Mouse (Mus musculus): Measurements from ENCODE around the gene Gm3173. TPM values are rescaled to one million over a fixed set of nuclear protein-coding genes. Genes with fewer than 3 reads are reported as not detected.
A peak's percentile ranks its signal among the peaks of the same experiment; 100 is the strongest.
"Not testable (repeated sequence)": the region's sequence is repeated elsewhere in the genome, so short reads cannot be mapped to it uniquely, and the experiment has no call there.

Gm3173 gene
- not detected in 2 replicates for polyA plus RNA-seq (2015; fragmentation: Nextera tagmentation; extraction: Ambion mirVana)

DNA sequence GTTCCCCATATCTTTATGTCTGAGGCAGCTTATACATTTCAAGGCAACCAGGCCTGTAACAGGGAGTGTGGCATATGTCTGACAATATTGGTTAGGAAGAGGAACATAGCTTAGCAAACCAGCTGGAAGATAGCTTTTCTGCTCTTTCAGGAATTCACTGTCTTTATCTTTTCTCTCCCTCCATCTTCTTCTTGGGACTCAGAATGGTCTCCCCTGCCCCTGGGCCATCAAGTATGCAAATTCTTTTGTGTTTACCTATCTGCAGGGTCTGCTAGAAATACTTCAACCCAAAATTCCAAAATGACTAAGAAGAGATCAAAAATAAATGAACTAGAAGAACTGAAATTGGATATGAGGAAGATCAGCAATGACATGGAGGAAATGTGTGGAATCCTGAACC, at the start of gene Gm3173:
TSS of gene Gm3173 (plus strand) at position 301 of the 400 bp plus-strand sequence.
- H3K27ac ChIP-seq; H3K4me2 ChIP-seq (replicated peaks); H3K27me3 ChIP-seq; ATAC-seq (ENCODE audit: low FRiP score, low read depth); H3K4me1 ChIP-seq; H3K9ac ChIP-seq; H3K4me3 ChIP-seq; H3K9me3 ChIP-seq; H3K36me3 ChIP-seq: not testable (repeated sequence)

DNA sequence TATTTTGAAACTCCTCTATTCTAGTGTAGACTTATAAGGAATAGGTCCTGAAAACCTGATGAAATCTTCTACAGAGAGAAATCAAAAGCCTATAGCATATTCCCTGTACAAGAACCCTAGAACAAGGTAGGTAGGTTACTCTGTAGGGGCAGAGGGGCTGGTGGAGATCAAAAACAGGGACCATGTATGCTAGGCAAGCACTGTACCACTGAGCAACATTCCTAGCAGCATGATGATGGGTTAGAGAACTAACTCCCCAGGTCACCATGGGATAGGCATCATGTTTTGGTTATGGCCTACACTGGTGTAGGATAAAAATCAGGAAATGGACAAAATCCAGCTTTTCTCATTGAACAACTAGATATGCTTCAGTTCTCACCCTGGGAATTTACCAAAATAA, 45.2 kb upstream of the Gm3173 start:
- not testable (repeated sequence) for H3K27me3 ChIP-seq; H3K9ac ChIP-seq; H3K9me3 ChIP-seq; H3K4me3 ChIP-seq; H3K36me3 ChIP-seq; H3K4me1 ChIP-seq; H3K4me2 ChIP-seq (replicated peaks); H3K27ac ChIP-seq; ATAC-seq (ENCODE audit: low FRiP score, low read depth)

DNA sequence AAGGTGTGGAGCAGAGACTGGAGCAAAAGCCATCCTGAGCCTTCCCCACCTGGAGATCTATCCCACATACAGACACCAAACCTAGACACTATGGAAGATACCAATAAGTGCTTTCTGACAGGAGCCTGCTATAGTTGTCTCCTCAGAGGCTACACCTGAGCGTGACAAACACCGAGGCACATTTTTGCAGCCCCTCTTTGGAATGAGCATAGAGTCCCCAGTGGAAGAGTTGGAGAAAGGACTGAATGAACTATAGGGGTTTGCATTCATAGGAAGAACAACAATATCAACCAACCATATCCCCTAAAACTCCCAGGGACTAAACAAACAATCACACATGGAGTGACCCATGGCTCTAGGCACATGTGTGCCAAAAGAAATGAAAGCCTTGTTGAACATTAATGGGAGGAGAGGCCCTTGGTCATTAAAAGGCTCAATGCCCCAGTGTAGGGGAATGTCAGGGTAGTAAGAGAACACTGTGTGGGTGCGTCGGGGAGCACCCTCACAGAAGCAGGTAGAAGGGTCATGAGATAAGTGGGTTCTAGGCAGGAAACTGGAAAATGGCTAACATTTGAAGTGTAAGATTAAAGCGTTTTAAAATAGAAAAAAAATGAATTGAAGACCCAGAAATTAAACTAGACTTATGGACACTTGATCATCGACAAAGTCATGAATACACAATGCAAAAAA, 37.8 kb upstream of the Gm3173 start:
- not testable (repeated sequence) for H3K4me1 ChIP-seq; H3K4me2 ChIP-seq (replicated peaks); H3K9me3 ChIP-seq; ATAC-seq (ENCODE audit: low FRiP score, low read depth); H3K27ac ChIP-seq; H3K4me3 ChIP-seq; H3K36me3 ChIP-seq; H3K9ac ChIP-seq; H3K27me3 ChIP-seq
- 92% methylated on average over 4 of the region's 6 CpGs for WGBS

DNA sequence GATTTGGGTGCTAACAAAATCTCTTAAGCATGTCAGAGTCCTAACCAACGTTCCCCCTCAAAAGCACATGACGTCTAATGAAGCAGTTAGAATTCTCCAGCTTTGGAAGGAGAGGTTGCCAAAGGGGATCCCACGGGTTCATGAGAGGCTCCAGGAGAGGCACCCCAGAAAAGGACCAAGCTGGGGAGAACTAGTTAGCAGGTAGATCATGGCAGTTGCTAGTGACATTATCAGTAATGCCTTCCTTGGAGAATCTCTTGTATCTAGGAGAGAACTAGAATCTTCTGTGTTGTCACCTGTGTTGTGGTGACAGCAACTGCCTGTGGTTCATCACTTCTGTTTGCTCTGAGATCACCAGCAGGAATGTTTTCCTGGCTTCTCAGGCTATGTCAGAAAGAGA, 33.6 kb upstream of the Gm3173 start, which contains the start of gene Gm3159:
TSS of gene Gm3159 (plus strand) at position 301 of the 400 bp plus-strand sequence.
- H3K4me1 ChIP-seq; H3K27me3 ChIP-seq; H3K36me3 ChIP-seq; H3K9me3 ChIP-seq; ATAC-seq (ENCODE audit: low FRiP score, low read depth); H3K4me2 ChIP-seq (replicated peaks); H3K9ac ChIP-seq; H3K27ac ChIP-seq; H3K4me3 ChIP-seq: not testable (repeated sequence)
- 64% methylated on average over 3 of the region's 3 CpGs for WGBS

GRCm38 (mm10) chr14:4398624-4399023, 32.2 kb upstream of the Gm3173 start:
- ATAC-seq (ENCODE audit: low FRiP score, low read depth); H3K4me1 ChIP-seq: not testable (repeated sequence)

GRCm38 (mm10) chr14:4400115-4400789, 30.5 kb upstream of the Gm3173 start:
- not testable (repeated sequence) for H3K4me1 ChIP-seq; H3K27me3 ChIP-seq; H3K4me2 ChIP-seq (replicated peaks); H3K9me3 ChIP-seq; H3K27ac ChIP-seq; ATAC-seq (ENCODE audit: low FRiP score, low read depth); H3K36me3 ChIP-seq; H3K9ac ChIP-seq; H3K4me3 ChIP-seq
- WGBS: 88% methylated on average over 5 of the region's 5 CpGs

More at GRCm38 (mm10) chr14:4398624-4399023, 32.2 kb upstream of the Gm3173 start:
- H3K36me3 ChIP-seq; H3K9me3 ChIP-seq; H3K4me2 ChIP-seq (replicated peaks); H3K4me3 ChIP-seq; H3K9ac ChIP-seq; H3K27me3 ChIP-seq; H3K27ac ChIP-seq: not testable (repeated sequence)

- not testable (repeated sequence) for H3K4me3 ChIP-seq; ATAC-seq (ENCODE audit: low FRiP score, low read depth); H3K27ac ChIP-seq; H3K4me1 ChIP-seq; H3K27me3 ChIP-seq; H3K36me3 ChIP-seq; H3K9ac ChIP-seq; H3K4me2 ChIP-seq (replicated peaks); H3K9me3 ChIP-seq
- 71% methylated on average over 5 of the region's 5 CpGs for WGBS
Measured at GRCm38 (mm10) chr14:4401245-4401644, 29.5 kb upstream of the Gm3173 start.

DNA sequence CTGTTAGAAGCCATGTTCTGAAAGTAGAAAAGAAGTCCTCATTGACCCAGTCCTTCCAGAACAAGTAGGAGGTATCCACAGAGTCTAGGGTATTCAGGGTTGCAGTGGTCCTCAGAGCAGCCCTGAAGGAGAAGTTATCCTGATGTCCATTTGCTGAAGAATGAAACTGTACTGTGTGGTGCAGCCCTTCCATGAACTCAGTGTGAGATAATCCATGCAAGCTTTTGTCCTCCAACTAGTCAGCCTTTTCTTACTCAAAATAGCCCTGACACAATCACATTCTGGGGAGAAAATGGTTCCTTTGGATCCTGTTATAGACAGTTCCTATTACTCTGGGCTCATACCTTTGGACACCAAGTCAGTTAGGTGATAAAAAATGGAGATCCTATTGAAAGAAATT, 27.0 kb upstream of the Gm3173 start:
- H3K4me2 ChIP-seq (replicated peaks); ATAC-seq (ENCODE audit: low FRiP score, low read depth); H3K4me1 ChIP-seq; H3K9me3 ChIP-seq; H3K27ac ChIP-seq; H3K36me3 ChIP-seq; H3K4me3 ChIP-seq; H3K9ac ChIP-seq; H3K27me3 ChIP-seq: not testable (repeated sequence)

DNA sequence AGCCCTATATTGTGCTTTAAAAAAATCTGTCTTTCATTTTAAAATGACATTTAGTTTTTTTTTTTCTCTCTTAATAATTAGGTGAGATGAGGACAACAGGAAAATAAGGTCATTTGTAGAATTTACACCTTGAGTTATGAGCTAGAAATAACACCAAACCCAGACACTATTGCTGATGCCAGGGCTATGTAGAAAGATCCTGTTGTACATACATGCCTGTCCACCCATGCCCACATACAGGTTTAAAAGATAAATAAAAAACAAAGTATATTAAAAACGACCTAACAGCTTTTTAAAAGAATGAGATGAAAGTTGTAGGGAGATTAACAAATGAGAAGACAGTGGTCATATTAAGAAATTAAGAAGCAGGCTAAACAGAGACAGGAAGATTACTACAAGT, 20.9 kb upstream of the Gm3173 start:
- 50% methylated on average over 1 of the region's 1 CpGs for WGBS
- not testable (repeated sequence) for H3K4me3 ChIP-seq; H3K9me3 ChIP-seq; H3K27ac ChIP-seq; ATAC-seq (ENCODE audit: low FRiP score, low read depth); H3K36me3 ChIP-seq; H3K27me3 ChIP-seq; H3K4me2 ChIP-seq (replicated peaks); H3K9ac ChIP-seq; H3K4me1 ChIP-seq

DNA sequence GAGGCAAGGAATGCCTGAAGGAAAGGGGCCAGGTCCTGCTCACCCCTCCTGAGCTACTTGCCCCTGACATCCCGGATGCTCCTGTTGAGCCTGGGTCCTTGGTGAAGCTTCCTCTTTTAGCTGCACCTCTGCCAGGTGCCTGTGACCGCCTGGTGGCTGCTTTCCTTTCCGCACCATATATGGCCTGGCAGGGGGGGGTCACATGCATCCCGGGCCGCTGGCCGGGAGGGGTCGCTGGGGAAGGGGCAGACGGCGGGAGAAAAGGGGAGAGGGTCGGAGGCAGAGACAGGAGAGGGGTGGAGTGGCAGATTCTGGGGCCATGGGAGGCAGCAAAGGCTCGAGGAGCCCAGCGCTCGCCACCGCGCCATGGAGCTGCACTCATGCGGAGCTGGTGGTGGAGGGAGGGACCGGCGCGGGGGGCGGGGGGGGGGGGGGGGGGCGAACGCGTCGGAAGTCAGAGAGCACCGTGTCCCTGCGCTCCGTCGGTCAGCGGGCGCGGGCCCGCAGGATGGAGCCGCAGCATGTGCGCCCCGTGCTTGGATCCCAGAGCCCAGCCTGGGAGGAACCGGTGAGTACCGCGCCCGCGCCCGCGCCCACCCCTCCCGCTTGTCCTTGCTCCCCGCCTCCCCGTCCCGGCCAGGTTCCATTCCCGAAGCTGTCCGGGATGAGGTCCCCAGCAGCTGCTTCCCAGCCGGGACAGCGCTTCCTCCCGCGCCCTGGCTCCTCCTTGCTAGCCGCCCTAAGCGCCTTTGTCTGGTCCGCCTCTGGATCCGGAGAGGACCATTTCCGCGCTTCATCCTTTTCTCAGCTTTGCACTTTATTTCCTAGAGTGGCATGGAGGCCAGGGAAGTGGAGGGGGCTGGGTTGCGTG, 15.6 kb upstream of the Gm3173 start, which contains the start of gene Gm3164:
TSS of gene Gm3164 (plus strand) at position 484 of the 871 bp plus-strand sequence.
- H3K27ac ChIP-seq; H3K9me3 ChIP-seq; H3K27me3 ChIP-seq; H3K9ac ChIP-seq; H3K4me1 ChIP-seq; ATAC-seq (ENCODE audit: low FRiP score, low read depth); H3K36me3 ChIP-seq: not testable (repeated sequence)
- under 1% methylated on average over 24 of the region's 59 CpGs for WGBS
- Histone ChIP-seq H3K4me3 (peak within 1 kb of the TSS; percentile 42), H3K4me2 (replicated peaks) (peak within 1 kb of the TSS; percentile 66)

GRCm38 (mm10) chr14:4481445-4481844, 50.7 kb downstream of the Gm3173 start, which contains the start of gene Gm3182:
Gm3182 (plus strand) TSS chr14:4481745.
- H3K36me3 ChIP-seq; H3K4me2 ChIP-seq (replicated peaks); H3K27ac ChIP-seq; H3K4me1 ChIP-seq; H3K9ac ChIP-seq; ATAC-seq (ENCODE audit: low FRiP score, low read depth); H3K9me3 ChIP-seq; H3K27me3 ChIP-seq; H3K4me3 ChIP-seq: not testable (repeated sequence)
- WGBS: 71% methylated on average over 1 of the region's 2 CpGs

- peak overlapping the region; percentile 34 for H3K4me3 ChIP-seq
- 2% methylated on average over 20 of the region's 25 CpGs for WGBS
- not testable (repeated sequence) for H3K27ac ChIP-seq; H3K27me3 ChIP-seq; H3K36me3 ChIP-seq; ATAC-seq (ENCODE audit: low FRiP score, low read depth); H3K9ac ChIP-seq; H3K9me3 ChIP-seq; H3K4me1 ChIP-seq
- peak overlapping the region; percentile 60 for H3K4me2 ChIP-seq (replicated peaks)
Measured at GRCm38 (mm10) chr14:4499425-4499824, 68.6 kb downstream of the Gm3173 start.
